Mouse (Mus musculus) liver, adult 2 months (tissue): ENCODE data around the gene Elobl.

ENCODE experiments used
- CTCF ChIP-seq: fragments of 200-500 bp; IDR thresholded peaks from 2 replicates; pipeline ENCODE4 v1.5.1; 2011; ENCODE audit warnings: low read depth, low read length, control low read depth
- POLR2A ChIP-seq: fragments of 200-500 bp; IDR thresholded peaks from 2 replicates; pipeline ENCODE4 v1.6.1; 2011; ENCODE audit warnings: low read length, control low read depth; ENCODE audit not compliant: insufficient read depth; ENCODE audit errors: extremely low read depth

DNA sequence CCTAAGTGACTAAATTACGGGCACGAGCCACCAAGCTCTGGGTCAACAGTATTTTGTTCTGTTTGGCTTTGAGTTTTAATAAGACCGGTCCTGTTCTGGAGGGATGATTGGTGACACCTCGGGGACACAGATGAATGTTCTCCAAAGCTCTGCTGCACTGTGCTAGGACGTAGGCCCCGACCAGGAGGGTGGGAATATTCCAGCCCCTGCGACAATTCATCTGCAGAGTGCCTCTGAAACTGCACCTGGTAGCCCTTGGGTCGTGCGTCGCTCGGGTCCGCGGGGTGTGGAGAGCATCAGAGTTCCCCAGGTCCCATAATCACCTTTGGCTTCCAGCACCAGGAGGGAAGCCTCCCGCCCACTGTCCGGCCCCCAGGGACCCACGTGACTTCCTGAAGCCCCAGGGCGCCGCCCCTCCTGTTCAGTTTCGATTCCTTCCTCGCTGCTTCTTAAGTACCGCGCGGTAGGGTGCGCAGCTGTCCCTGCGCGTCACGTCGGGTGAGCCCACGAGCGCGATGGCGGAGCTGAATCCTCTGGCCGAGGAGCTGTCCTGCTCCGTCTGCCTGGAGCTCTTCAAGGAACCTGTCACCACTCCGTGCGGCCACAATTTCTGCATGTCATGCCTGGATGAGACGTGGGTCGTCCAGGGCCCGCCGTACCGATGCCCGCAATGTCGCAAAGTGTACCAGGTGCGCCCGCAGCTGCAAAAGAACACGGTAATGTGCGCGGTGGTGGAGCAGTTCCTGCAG lies 32.4 kb upstream of the Elobl start, which contains the start of gene Trim25:
- TF ChIP-seq POLR2A (peak; percentile 99), CTCF (no peak)
